Mouse (Mus musculus): ENCODE results near the gene Osbpl3. TPM values are rescaled to one million over a fixed set of nuclear protein-coding genes. Genes with fewer than 3 reads are reported as not detected.

Gene Osbpl3
- total and polyA plus RNA-seq, 2 experiments from 2014 or later = 3.6 to 5.6 TPM

- no peak for DNase-seq (ENCODE audit: low spot score)
- ATAC-seq = no peak
- Histone ChIP-seq H3K4me1 (ENCODE audit: insufficient read depth, low read length) (no peaks in the 10 kb centered on the region), H3K27ac (no peak overlapping the region), H3K27me3 (ENCODE audit: insufficient read depth, low read length) (no peaks in the 10 kb centered on the region), H3K4me3 (ENCODE audit: low read length) (no peak overlapping the region), H3K4me2 (ENCODE audit: low read depth, low read length) (no peak overlapping the region), H3K36me3 (ENCODE audit: insufficient read depth, low read length) (no peaks in the 10 kb centered on the region), H3K9ac (replicated peaks; ENCODE audit: low read length) (no peak overlapping the region), H3K9me3 (ENCODE audit: low read length) (no peaks in the 10 kb centered on the region)
- 65% methylated on average over 10 of the region's 10 CpGs for WGBS
- TF ChIP-seq CTCF (IDR thresholded peaks at IDR 0.05; ENCODE audit: low read depth) = no peak
Measured at GRCm38 (mm10) chr6:50254723-50255184, 201.2 kb downstream of the Osbpl3 start.

- H3K4me3 ChIP-seq (ENCODE audit: low read length) = no peak overlapping the region
- H3K4me2 ChIP-seq (ENCODE audit: low read depth, low read length) = no peak overlapping the region
- TF ChIP-seq CTCF (IDR thresholded peaks at IDR 0.05; ENCODE audit: low read depth) = no peak
- H3K36me3 ChIP-seq (ENCODE audit: insufficient read depth, low read length) = no peaks in the 10 kb centered on the region
- H3K4me1 ChIP-seq (ENCODE audit: insufficient read depth, low read length) = no peaks in the 10 kb centered on the region
- DNase-seq (ENCODE audit: low spot score) = no peak
- 69% methylated on average over 5 of the region's 5 CpGs for WGBS
- no peak for ATAC-seq
- H3K9me3 ChIP-seq (ENCODE audit: low read length) = no peaks in the 10 kb centered on the region
- H3K9ac ChIP-seq (replicated peaks; ENCODE audit: low read length) = no peak overlapping the region
- no peak overlapping the region for H3K27ac ChIP-seq
- H3K27me3 ChIP-seq (ENCODE audit: insufficient read depth, low read length) = no peaks in the 10 kb centered on the region
Measured at GRCm38 (mm10) chr6:50252690-50253089, 203.3 kb downstream of the Osbpl3 start.

- no peak for ATAC-seq
- WGBS = 90% methylated on average over 4 of the region's 4 CpGs
- no peak overlapping the region for H3K9ac ChIP-seq (replicated peaks; ENCODE audit: low read length)
Measured at GRCm38 (mm10) chr6:50247791-50248190, 208.2 kb downstream of the Osbpl3 start.

GRCm38 (mm10) chr6:50247356-50247755 is 208.6 kb downstream of the Osbpl3 start:
- no peak for ATAC-seq
- DNase-seq (ENCODE audit: low spot score) = no peak
- no peak overlapping the region for H3K4me3 ChIP-seq (ENCODE audit: low read length)

More at GRCm38 (mm10) chr6:50247791-50248190, 208.2 kb downstream of the Osbpl3 start:
- Histone ChIP-seq H3K4me1 (ENCODE audit: insufficient read depth, low read length) (no peaks in the 10 kb centered on the region), H3K27me3 (ENCODE audit: insufficient read depth, low read length) (no peaks in the 10 kb centered on the region), H3K36me3 (ENCODE audit: insufficient read depth, low read length) (no peaks in the 10 kb centered on the region), H3K27ac (no peak overlapping the region), H3K9me3 (ENCODE audit: low read length) (no peaks in the 10 kb centered on the region), H3K4me2 (ENCODE audit: low read depth, low read length) (no peak overlapping the region), H3K4me3 (ENCODE audit: low read length) (no peak overlapping the region)
- no peak for TF ChIP-seq CTCF (IDR thresholded peaks at IDR 0.05; ENCODE audit: low read depth)
- no peak for DNase-seq (ENCODE audit: low spot score)

GRCm38 (mm10) chr6:50244967-50245366 is 211.0 kb downstream of the Osbpl3 start:
- ATAC-seq (no peak), DNase-seq (ENCODE audit: low spot score) (no peak)
- Histone ChIP-seq H3K27me3 (ENCODE audit: insufficient read depth, low read length) (no peaks in the 10 kb centered on the region), H3K9ac (replicated peaks; ENCODE audit: low read length) (no peak overlapping the region), H3K9me3 (ENCODE audit: low read length) (no peaks in the 10 kb centered on the region), H3K4me3 (ENCODE audit: low read length) (no peak overlapping the region), H3K4me2 (ENCODE audit: low read depth, low read length) (no peak overlapping the region), H3K27ac (no peak overlapping the region), H3K36me3 (ENCODE audit: insufficient read depth, low read length) (no peaks in the 10 kb centered on the region), H3K4me1 (ENCODE audit: insufficient read depth, low read length) (no peaks in the 10 kb centered on the region)
- no peak for TF ChIP-seq CTCF (IDR thresholded peaks at IDR 0.05; ENCODE audit: low read depth)
- WGBS = 83% methylated on average over 4 of the region's 4 CpGs

More at GRCm38 (mm10) chr6:50247356-50247755, 208.6 kb downstream of the Osbpl3 start:
- H3K9ac ChIP-seq (replicated peaks; ENCODE audit: low read length) = no peak overlapping the region
- no peak overlapping the region for H3K4me2 ChIP-seq (ENCODE audit: low read depth, low read length)
- no peaks in the 10 kb centered on the region for H3K9me3 ChIP-seq (ENCODE audit: low read length)
- WGBS = 74% methylated on average over 2 of the region's 2 CpGs
- H3K36me3 ChIP-seq (ENCODE audit: insufficient read depth, low read length) = no peaks in the 10 kb centered on the region
- no peak overlapping the region for H3K27ac ChIP-seq
- TF ChIP-seq CTCF (IDR thresholded peaks at IDR 0.05; ENCODE audit: low read depth) = no peak
- no peaks in the 10 kb centered on the region for H3K4me1 ChIP-seq (ENCODE audit: insufficient read depth, low read length)
- no peaks in the 10 kb centered on the region for H3K27me3 ChIP-seq (ENCODE audit: insufficient read depth, low read length)

GRCm38 (mm10) chr6:50244126-50244525 is 211.9 kb downstream of the Osbpl3 start:
- 65% methylated on average over 4 of the region's 4 CpGs for whole genome bisulfite sequencing
- TF ChIP-seq CTCF (IDR thresholded peaks at IDR 0.05; ENCODE audit: low read depth) = no peak
- H3K36me3 ChIP-seq (ENCODE audit: insufficient read depth, low read length) = no peaks in the 10 kb centered on the region

More at GRCm38 (mm10) chr6:50244126-50244525, 211.9 kb downstream of the Osbpl3 start:
- ATAC-seq = no peak
- Histone ChIP-seq H3K9me3 (ENCODE audit: low read length) (no peaks in the 10 kb centered on the region), H3K9ac (replicated peaks; ENCODE audit: low read length) (no peak overlapping the region), H3K27me3 (ENCODE audit: insufficient read depth, low read length) (no peaks in the 10 kb centered on the region), H3K4me1 (ENCODE audit: insufficient read depth, low read length) (no peaks in the 10 kb centered on the region), H3K27ac (no peak overlapping the region), H3K4me3 (ENCODE audit: low read length) (no peak overlapping the region), H3K4me2 (ENCODE audit: low read depth, low read length) (no peak overlapping the region)
- no peak for DNase-seq (ENCODE audit: low spot score)

Other genes with a start within 250 kb of the Osbpl3 start
- gene Gsdme, start 192.3 kb downstream of the Osbpl3 start, total RNA-seq (2014; rRNA removed) = 15.4 and 16.9 TPM in 2 replicates
- 82.0 and 85.9 TPM in 2 replicates for gene Gsdme, start 192.3 kb downstream of the Osbpl3 start, polyA plus RNA-seq (2015; fragmentation: Nextera tagmentation; extraction: Ambion mirVana)
- 24.5 and 25.6 TPM in 2 replicates for gene Cycs, start 110.3 kb upstream of the Osbpl3 start, total RNA-seq (2014; rRNA removed)
- 94.0 TPM in 2 replicates for gene Cycs, start 110.3 kb upstream of the Osbpl3 start, polyA plus RNA-seq (2015; fragmentation: Nextera tagmentation; extraction: Ambion mirVana)
- gene 4921507P07Rik, start 140.4 kb upstream of the Osbpl3 start, total RNA-seq (2014; rRNA removed) = 2.0 and 3.1 TPM in 2 replicates
- 2.6 and 3.4 TPM in 2 replicates for gene 4921507P07Rik, start 140.4 kb upstream of the Osbpl3 start, polyA plus RNA-seq (2015; fragmentation: Nextera tagmentation; extraction: Ambion mirVana)
- not detected in 2 replicates for gene Npvf, start 198.2 kb upstream of the Osbpl3 start, total RNA-seq (2014; rRNA removed)
- gene Npvf, start 198.2 kb upstream of the Osbpl3 start, polyA plus RNA-seq (2015; fragmentation: Nextera tagmentation; extraction: Ambion mirVana) = 0.23 TPM in 1 of 2 replicates, not detected in the other

Data from hindbrain, postnatal 0 days (tissue).